Mouse (Mus musculus) stomach, postnatal 0 days (tissue): ENCODE data around the gene Mansc4.

Experiments
- CTCF ChIP-seq: IDR thresholded peaks from 2 replicates; pipeline ENCODE4 v1.5.1; 2016; ENCODE audit warnings: antibody characterized with exemption, low read depth, mild to moderate bottlenecking, moderate library complexity
- EP300 ChIP-seq: optimal IDR thresholded peaks from 2 replicates; pipeline ENCODE3; 2016; ENCODE audit warnings: antibody characterized with exemption

DNA sequence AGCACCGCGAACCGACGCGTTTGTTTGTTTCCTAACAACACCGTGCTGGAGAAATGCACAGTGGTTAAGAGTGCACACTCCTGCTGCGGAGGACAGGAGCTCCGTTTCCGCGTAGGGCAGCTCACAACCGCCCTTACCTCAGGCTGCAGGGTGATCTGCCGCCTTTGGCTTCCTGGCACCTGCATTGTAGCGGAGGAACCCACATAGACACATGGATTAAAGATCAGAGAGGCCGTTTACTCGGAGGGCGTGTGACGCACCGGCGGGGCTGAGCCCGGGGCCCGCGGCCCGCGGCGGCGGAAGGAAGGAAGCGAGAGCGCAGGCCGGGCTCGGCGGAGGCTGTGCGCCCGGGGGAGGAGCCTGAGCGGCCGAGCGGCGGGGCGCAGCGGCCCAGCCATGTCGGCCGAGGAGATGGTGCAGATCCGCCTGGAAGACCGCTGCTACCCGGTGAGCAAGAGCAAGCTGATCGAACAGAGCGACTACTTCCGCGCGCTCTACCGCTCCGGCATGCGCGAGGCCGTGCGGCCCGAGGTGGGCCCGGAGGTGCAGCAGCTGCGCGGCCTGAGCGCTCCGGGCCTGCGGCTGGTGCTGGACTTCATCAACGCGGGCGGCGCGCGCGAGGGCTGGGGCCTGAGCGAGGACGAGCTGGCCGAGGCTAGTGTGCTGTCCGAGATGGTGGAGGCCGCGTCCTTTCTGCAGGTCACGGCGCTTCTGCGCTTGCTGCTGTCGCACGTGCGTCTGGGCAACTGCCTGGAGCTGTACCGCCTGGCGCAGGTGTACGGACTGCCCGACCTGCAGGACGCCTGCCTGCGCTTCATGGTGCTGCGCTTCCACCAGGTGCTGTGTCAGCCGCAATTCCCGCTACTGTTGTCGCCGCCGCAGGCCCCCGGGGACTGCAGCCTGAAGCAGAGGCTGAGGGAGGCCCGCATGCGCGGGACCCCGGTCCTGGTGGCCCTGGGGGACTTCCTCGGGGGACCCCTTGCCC is 4.6 kb upstream of the Mansc4 start, which contains the start of gene Klhl42:
- TF ChIP-seq CTCF (no peak), EP300 (no peak)
